Mouse (Mus musculus): ENCODE results near the gene Aox4.

GRCm38 (mm10) chr1:58210203-58210602 is at the start of gene Aox4:
- TF ChIP-seq GATA1 (IDR thresholded peaks at IDR 0.05; ENCODE audit: borderline replicate concordance, low read length) (no peak), FLI1 (IDR thresholded peaks at IDR 0.05; ENCODE audit: low read length) (no peak)

Data from megakaryocyte, embryonic 14.5 days (primary cell).